Comparison of ENCODE assay signal across 15 mouse cellular contexts in genomic region chr17:3419368-3419928, GRCm38 (mm10).
DNase-seq lines count a peak whose midpoint lies in the region; ATAC-seq and TF ChIP-seq lines count a peak whose summit lies in the region.
"Had no signal": no experiment of that assay in that cellular context is flagged by ENCODE, and none has a peak within 500 bp of the region (broad histone marks: within the 10 kb centered on the region; RNA-seq: fewer than 3 reads in every experiment).

No protein-coding gene starts in this region.

- DNase-seq in left cerebral cortex, postnatal 25 days (ENCODE audit: low spot score in 2 of 2) = peak; percentile 13 to 62
- no peak for DNase-seq in left cerebral cortex, postnatal 4 days
- peak; percentile 96 for DNase-seq in 3T3-L1 (ENCODE audit: low read depth, low spot score)
- no peak for DNase-seq in thymus, postnatal 0 days (ENCODE audit: low spot score)
- no peak for DNase-seq in cerebellum, adult 18-20 months
- DNase-seq: cerebellum, postnatal 10 days; heart, postnatal 14 days; kidney, adult 2 months; retina, postnatal 1 day had no signal

- ATAC-seq in embryonic facial prominence, embryonic 15.5 days (ENCODE audit: insufficient number of reproducible peaks, low FRiP score, low TSS enrichment, low read depth) = 0 out of 2 replicates have a peak, but pooled peaks have one; percentile 16
- ATAC-seq: hindbrain, postnatal 0 days had no signal

- H3K4me1 ChIP-seq in embryonic facial prominence, embryonic 15.5 days = peaks cover 20% of the 10 kb centered on the region
- H3K4me1 ChIP-seq: forebrain, embryonic 12.5 days; liver, embryonic 15.5 days; megakaryocyte, embryonic 14.5 days had no signal

- 46% methylated on average over 10 of the region's 10 CpGs for WGBS in embryonic facial prominence, embryonic 15.5 days

- H3K4me3 ChIP-seq in C2C12 (ENCODE audit: insufficient read depth, poor library complexity, severe bottlenecking) = no peak overlapping the region
- H3K4me3 ChIP-seq in embryonic facial prominence, embryonic 15.5 days (replicated peaks) = no peak overlapping the region
- H3K4me3 ChIP-seq: forebrain, embryonic 12.5 days; liver, embryonic 15.5 days; megakaryocyte, embryonic 14.5 days had no signal

- H3K9ac ChIP-seq in embryonic facial prominence, embryonic 15.5 days = no peak overlapping the region
- H3K9ac ChIP-seq: forebrain, embryonic 12.5 days; liver, embryonic 15.5 days had no signal

- no peak for TF ChIP-seq CTCF in C2C12 (IDR thresholded peaks at IDR 0.05; ENCODE audit: control insufficient read depth, insufficient read depth, insufficient read length)

- H3K36me3 ChIP-seq in C2C12 (ENCODE audit: control insufficient read depth, insufficient read depth) = peaks cover 60% of the 10 kb centered on the region
- H3K36me3 ChIP-seq in embryonic facial prominence, embryonic 15.5 days = peaks cover 5% of the 10 kb centered on the region; the same call in 1 of the 2 replicates
- H3K36me3 ChIP-seq: forebrain, embryonic 12.5 days; liver, embryonic 15.5 days had no signal

- H3K4me2 ChIP-seq in embryonic facial prominence, embryonic 15.5 days (replicated peaks) = no peak overlapping the region
- H3K4me2 ChIP-seq: forebrain, embryonic 12.5 days; liver, embryonic 15.5 days had no signal

- H3K79me3 ChIP-seq in C2C12 (ENCODE audit: low read depth) = peaks cover 17% of the 10 kb centered on the region

- H3K79me2 ChIP-seq in C2C12 (ENCODE audit: control insufficient read depth, insufficient read depth) = peaks cover 77% of the 10 kb centered on the region

- no peaks in the 10 kb centered on the region for H3K27me3 ChIP-seq in C2C12 (ENCODE audit: control insufficient read depth, insufficient read depth, insufficient read length)
- no peaks in the 10 kb centered on the region for H3K27me3 ChIP-seq in embryonic facial prominence, embryonic 15.5 days
- H3K27me3 ChIP-seq: liver, embryonic 15.5 days had no signal

- no peak overlapping the region for H3ac ChIP-seq in C2C12 (ENCODE audit: control insufficient read depth, insufficient read length, low read depth)

- H3K27ac ChIP-seq in embryonic facial prominence, embryonic 15.5 days (replicated peaks) = no peak overlapping the region
- H3K27ac ChIP-seq: forebrain, embryonic 12.5 days; hindbrain, postnatal 0 days; liver, embryonic 15.5 days had no signal

- intact Hi-C loops in left cerebral cortex, postnatal 25 days (cut with DNase I) = no loop called here
- intact Hi-C loops in left cerebral cortex, postnatal 4 days (cut with DNase I) = no loop called here

- no peaks in the 10 kb centered on the region for H3K9me3 ChIP-seq in embryonic facial prominence, embryonic 15.5 days (replicated peaks)
- H3K9me3 ChIP-seq: forebrain, embryonic 12.5 days; liver, embryonic 15.5 days; megakaryocyte, embryonic 14.5 days had no signal

TF ChIP-seq in C2C12, 6 proteins besides CTCF, POLR2A, EP300 and RAD21:
- TF ChIP-seq MAX (IDR thresholded peaks at IDR 0.05) (no peak), MYOD1 (IDR thresholded peaks at IDR 0.05; ENCODE audit: control insufficient read depth, insufficient read length, low read depth) (peak; percentile 98), MYOG (IDR thresholded peaks at IDR 0.05; ENCODE audit: control insufficient read depth, extremely low read depth, insufficient read length) (no peak), FOSL1 (IDR thresholded peaks at IDR 0.05; ENCODE audit: insufficient read depth, low read length, poor library complexity, severe bottlenecking) (peak; percentile 94)

Comparison
In these comparisons a context has a peak if more than half of its experiments do, and no peak if none do; other contexts are left out.
1. DNase-seq: peak in left cerebral cortex, postnatal 25 days (2 of 2) and 3T3-L1 (single experiment); none in left cerebral cortex, postnatal 4 days (single experiment), thymus, postnatal 0 days (single experiment) and cerebellum, adult 18-20 months (0 of 2).